Mouse (Mus musculus) stomach, embryonic 16.5 days (tissue): ENCODE measurements around the gene Phactr2. TPM values are rescaled to one million over a fixed set of nuclear protein-coding genes. Genes with fewer than 3 reads are reported as not detected.
"Not testable (repeated sequence)": the region's sequence is repeated elsewhere in the genome, so short reads cannot be mapped to it uniquely, and the experiment has no call there.

Experiments used
- ATAC-seq: fragments of 200-750 bp; cut with Nextera tagmentation; 2 replicates; pipeline ENCODE4 v1.8.0; 2017; ENCODE audit warnings: moderate number of reproducible peaks, moderate TSS enrichment; ENCODE audit not compliant: insufficient read depth, low FRiP score
- H3K27ac ChIP-seq: fragments of 300-500 bp; sonication (generic); 2 replicates; pipeline ENCODE4 v1.5.1; 2014; ENCODE audit warnings: low read length
- H3K27me3 ChIP-seq: fragments of 300-500 bp; sonication (generic); 2 replicates; pipeline ENCODE4 v1.6.1; 2014; ENCODE audit warnings: low read length, control low read depth, mixed read lengths; ENCODE audit not compliant: control insufficient read depth, insufficient read depth
- H3K36me3 ChIP-seq: fragments of 300-500 bp; sonication (generic); 2 replicates; pipeline ENCODE4 v1.6.1; 2014; ENCODE audit warnings: low read length; ENCODE audit not compliant: control insufficient read depth, insufficient read depth
- H3K4me1 ChIP-seq: fragments of 300-500 bp; sonication (generic); 2 replicates; pipeline ENCODE4 v1.6.1; 2014; ENCODE audit warnings: low read length, control low read depth, mixed read lengths; ENCODE audit not compliant: control insufficient read depth, insufficient read depth
- H3K4me2 ChIP-seq: fragments of 300-500 bp; sonication (generic); 2 replicates; pipeline ENCODE4 v1.6.1; 2014; ENCODE audit warnings: low read depth, low read length, mixed read lengths
- H3K4me3 ChIP-seq: fragments of 300-500 bp; sonication (generic); replicated peaks from 2 replicates; pipeline ENCODE4 v1.5.1; 2014; ENCODE audit warnings: mild to moderate bottlenecking, low read length
- H3K9ac ChIP-seq: fragments of 300-500 bp; sonication (generic); 2 replicates; pipeline ENCODE4 v1.6.1; 2014; ENCODE audit warnings: low read length
- H3K9me3 ChIP-seq: fragments of 300-500 bp; sonication (generic); replicated peaks from 2 replicates; pipeline ENCODE4 v1.6.1; 2016; ENCODE audit warnings: low read length, control low read depth; ENCODE audit not compliant: control insufficient read depth
- WGBS: fragments of 180-500 bp; shearing (Covaris S2); extraction: QIAGEN DNeasy Blood & Tissue Kit; methylation state at CpG from one replicate; pipeline ENCODE4 v1.1.7; 2014; 5-methylcytosine and 5-hydroxymethylcytosine counted together
- polyA plus RNA-seq: library from polyadenylated mRNA; unstranded; fragments of >200 nt; fragmentation: Nextera tagmentation; extraction: Ambion mirVana; gene quantifications from 2 replicates; pipeline ENCODE4 v1.2.1, GENCODE M21; 2015

Phactr2 gene
- polyA plus RNA-seq, 1 experiment from 2014 or later, result 26.4 TPM

DNA sequence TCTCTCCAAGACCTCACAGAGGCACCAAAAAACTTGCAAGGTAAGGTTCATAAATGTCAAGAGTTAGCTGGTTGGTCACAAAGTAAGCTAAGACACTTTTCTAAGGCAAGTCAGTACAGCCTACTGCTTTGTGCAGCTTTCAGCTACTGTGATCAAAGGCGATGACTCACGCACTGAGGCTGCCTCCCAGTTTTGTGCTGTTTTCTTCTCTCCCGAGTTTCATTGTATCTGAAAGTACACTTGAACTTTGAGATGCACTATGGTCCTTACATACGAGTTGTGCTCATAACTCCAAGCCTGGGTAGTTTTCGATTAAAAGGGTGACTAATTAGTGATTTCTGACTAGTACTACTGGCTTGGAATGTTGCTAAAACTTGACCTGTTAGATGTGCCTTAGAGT lies 7.3 kb downstream of the Phactr2 start:
- Histone ChIP-seq H3K27me3 (no peaks in the 10 kb centered on the region), H3K4me3 (no peak overlapping the region), H3K27ac (peak overlapping the region; percentile 75), H3K9ac (no peak overlapping the region), H3K4me2 (no peak overlapping the region), H3K36me3 (no peaks in the 10 kb centered on the region), H3K4me1 (0 out of 2 replicates have a peak, but pooled peaks cover 3% of the 10 kb centered on the region), H3K9me3 (no peaks in the 10 kb centered on the region)
- peak; percentile 69 for ATAC-seq
- 54% methylated on average over 5 of the region's 5 CpGs for WGBS

DNA sequence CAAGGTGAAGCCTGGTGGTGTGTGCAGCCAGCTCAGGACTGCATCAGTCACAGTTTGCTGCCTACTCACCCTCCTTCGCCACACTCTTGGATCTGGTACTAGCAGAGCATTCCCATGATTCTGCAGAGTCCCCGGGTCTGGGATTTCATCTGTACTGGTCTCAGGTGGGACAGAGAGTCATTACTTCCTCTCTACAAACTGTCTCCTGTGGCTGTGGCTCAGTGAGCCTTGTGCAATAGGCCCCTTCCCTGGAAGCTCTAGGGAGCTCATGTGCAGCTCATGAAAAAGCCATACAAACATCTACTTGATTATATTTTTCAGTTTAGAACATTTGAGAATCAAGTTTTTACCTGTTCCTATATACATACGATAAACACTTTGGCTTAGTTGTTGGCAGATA lies 9.9 kb downstream of the Phactr2 start:
- H3K4me2 ChIP-seq, result not testable (repeated sequence)

DNA sequence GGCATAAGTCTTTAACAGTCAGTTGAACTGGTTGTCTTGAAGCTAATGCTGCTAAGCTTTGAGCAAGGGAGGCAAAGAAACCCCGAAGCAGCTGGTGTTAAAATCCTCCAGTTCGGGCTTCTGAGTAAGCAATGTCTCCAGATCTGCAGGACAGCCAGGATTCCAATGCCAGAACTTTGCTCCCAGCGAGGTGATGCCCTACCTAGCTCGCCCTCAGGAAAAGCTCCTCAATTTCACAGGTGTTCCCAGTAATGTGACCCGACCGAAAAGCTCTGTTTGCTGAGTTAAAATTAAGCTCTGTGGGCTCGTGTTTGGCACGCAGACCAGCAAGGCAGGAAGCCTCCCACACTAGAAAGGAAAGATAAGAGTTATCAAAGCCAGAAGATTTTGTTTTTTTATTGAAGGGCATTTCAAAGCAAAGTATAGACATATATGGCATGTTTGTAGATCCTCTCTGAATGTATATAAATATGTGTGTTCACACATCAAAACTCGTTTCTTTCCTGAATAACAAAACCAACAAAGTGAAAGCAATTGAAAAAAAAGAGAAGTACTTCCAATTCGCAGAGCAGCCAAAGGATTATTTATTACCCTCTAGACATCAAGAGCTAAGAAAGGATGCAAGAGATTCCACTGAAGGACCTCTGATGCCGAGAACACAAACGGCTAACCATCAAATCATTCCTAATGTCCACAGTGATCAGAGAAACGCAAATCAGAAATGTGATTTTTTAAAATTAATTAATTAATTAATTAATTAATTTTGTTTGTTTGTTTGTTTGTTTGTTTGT lies 20.8 kb downstream of the Phactr2 start:
- 55% methylated on average over 13 of the region's 13 CpGs for WGBS
- Histone ChIP-seq H3K27me3 (no peaks in the 10 kb centered on the region), H3K9me3 (no peaks in the 10 kb centered on the region), H3K4me2 (no peak overlapping the region), H3K4me3 (no peak overlapping the region), H3K27ac (no peak overlapping the region), H3K36me3 (no peaks in the 10 kb centered on the region), H3K9ac (no peak overlapping the region), H3K4me1 (no peaks in the 10 kb centered on the region)
- ATAC-seq, result no peak

More for the DNA sequence above, 9.9 kb downstream of the Phactr2 start:
- not testable (repeated sequence) for H3K27ac ChIP-seq, H3K27me3 ChIP-seq, H3K4me1 ChIP-seq, H3K4me3 ChIP-seq, H3K9me3 ChIP-seq, ATAC-seq, H3K36me3 ChIP-seq, H3K9ac ChIP-seq
- 82% methylated on average over 3 of the region's 3 CpGs for WGBS

DNA sequence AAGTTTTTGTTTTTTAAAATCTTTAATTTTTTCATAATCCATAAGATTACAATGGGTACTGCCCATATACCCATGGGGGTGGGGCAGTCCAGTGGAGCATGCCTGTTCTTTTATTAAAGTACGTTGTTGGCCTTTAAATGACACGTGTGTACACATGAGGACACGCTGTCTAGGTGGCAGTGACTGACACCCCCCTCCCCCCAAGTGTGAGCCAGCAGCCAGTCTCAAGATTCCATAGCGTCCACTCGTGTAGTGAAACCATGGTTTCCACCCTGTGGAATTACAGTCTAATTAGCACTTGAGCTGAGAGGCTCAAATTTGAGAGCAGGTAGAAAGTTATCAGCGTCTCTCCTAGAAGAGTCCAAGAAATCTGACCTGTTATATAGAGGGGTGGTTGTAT lies 22.6 kb downstream of the Phactr2 start:
- WGBS, result 68% methylated on average over 6 of the region's 6 CpGs
- Histone ChIP-seq H3K9me3 (no peaks in the 10 kb centered on the region), H3K36me3 (no peaks in the 10 kb centered on the region), H3K4me1 (peaks cover 11% of the 10 kb centered on the region), H3K4me3 (no peak overlapping the region), H3K4me2 (no peak overlapping the region), H3K27ac (no peak overlapping the region), H3K27me3 (no peaks in the 10 kb centered on the region), H3K9ac (no peak overlapping the region)
- ATAC-seq, result no peak

DNA sequence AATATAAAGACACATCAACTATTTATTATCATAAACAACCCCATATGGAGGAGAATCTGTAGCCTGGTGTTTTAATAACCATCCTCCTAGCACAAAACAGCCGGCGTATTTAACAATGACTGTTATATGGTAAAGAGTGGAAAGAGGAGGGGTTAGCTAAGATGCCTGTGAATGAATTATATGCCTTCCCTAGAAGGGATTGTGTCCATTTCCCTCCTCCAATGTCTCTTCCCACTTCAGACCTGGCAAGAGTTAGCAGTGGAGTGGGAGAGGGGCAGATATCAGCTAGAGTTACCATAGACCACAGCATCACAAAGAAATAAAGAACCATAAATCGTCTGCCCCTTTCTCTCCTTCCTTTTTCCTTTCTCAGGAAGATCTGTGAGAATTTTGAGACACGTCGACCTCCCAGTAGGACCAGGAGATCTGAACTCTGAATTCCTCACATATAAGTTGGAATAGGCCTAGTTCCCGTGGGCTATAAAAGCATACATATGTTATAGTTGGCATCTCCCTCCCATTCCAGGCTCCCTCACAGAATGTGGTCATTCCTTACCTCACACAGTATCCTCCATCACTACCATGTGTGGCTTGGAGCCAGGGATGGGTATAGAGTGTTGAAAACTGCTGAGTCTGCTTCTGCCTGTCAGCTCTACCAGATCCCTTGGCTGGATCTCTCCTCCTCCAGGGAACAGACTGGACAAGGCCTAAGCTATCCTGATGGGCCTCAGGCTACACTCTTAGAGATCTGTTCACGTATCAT lies 25.7 kb downstream of the Phactr2 start:
- WGBS, result 61% methylated on average over 7 of the region's 7 CpGs
- no peaks in the 10 kb centered on the region for H3K36me3 ChIP-seq

DNA sequence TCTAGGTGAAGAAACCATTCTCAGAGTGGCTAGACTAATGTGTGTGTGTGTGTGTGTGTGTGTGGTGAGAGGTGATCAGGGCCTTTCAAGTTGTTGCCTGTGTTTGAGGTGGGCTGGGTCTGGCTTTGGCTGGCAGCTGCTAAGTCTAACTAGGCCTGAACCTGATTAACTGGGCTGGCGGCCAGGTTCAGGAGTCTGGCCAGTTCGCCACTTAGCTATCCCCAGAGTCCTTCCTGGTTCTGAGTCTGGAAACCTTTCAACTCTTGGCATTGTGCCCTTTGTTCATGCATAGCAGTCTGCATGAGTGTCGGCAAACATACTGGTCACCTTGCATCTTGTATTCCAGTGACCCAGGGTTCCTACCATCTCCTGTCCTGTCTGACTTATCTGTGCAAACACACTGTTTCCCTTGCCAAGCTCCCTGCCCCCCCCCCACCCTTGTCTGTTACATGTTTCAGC lies 27.4 kb downstream of the Phactr2 start:
- Histone ChIP-seq H3K27ac (peak overlapping the region; percentile 31; the same call in 1 of the 2 replicates), H3K4me1 (peaks cover 14% of the 10 kb centered on the region), H3K4me3 (no peak overlapping the region), H3K36me3 (no peaks in the 10 kb centered on the region), H3K9ac (0 out of 2 replicates have a peak overlapping the region, but pooled peaks have one; percentile 31), H3K27me3 (no peaks in the 10 kb centered on the region), H3K9me3 (no peaks in the 10 kb centered on the region), H3K4me2 (no peak overlapping the region)
- 26% methylated on average over 3 of the region's 3 CpGs for WGBS
- peak; percentile 82 for ATAC-seq

More for the DNA sequence above, 25.7 kb downstream of the Phactr2 start:
- H3K27ac ChIP-seq, result no peak overlapping the region
- no peaks in the 10 kb centered on the region for H3K9me3 ChIP-seq
- H3K4me2 ChIP-seq, result no peak overlapping the region
- no peak overlapping the region for H3K9ac ChIP-seq
- H3K27me3 ChIP-seq, result no peaks in the 10 kb centered on the region
- H3K4me1 ChIP-seq, result peaks cover 14% of the 10 kb centered on the region
- 0 out of 2 replicates have a peak, but pooled peaks have one; percentile 22 for ATAC-seq
- no peak overlapping the region for H3K4me3 ChIP-seq

DNA sequence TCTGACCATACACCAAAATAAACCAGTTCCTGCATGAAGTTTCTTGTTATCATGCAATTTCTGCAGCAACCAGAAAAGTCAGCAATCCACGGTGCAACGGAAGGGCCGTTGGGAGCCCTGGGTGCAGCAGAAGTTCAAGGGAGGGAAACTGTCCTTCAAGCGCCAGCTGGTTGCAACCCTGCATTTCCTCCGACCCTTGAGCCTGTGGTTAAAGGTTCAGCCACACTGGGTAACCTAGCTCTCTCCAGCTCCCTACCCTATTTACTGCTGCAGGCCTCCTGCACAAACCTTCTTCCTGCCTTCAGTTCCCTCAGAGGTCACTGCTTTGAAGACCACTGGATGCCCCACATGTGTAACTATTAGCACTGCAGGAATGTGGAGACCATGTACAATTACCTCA lies 30.0 kb downstream of the Phactr2 start:
- H3K9ac ChIP-seq, result no peak overlapping the region
- peaks cover 14% of the 10 kb centered on the region for H3K4me1 ChIP-seq
- H3K4me3 ChIP-seq, result no peak overlapping the region
- H3K27me3 ChIP-seq, result no peaks in the 10 kb centered on the region
- no peaks in the 10 kb centered on the region for H3K9me3 ChIP-seq
- WGBS, result 83% methylated on average over 5 of the region's 5 CpGs
- no peak overlapping the region for H3K4me2 ChIP-seq
- H3K27ac ChIP-seq, result no peak overlapping the region
- no peak for ATAC-seq
- H3K36me3 ChIP-seq, result no peaks in the 10 kb centered on the region

DNA sequence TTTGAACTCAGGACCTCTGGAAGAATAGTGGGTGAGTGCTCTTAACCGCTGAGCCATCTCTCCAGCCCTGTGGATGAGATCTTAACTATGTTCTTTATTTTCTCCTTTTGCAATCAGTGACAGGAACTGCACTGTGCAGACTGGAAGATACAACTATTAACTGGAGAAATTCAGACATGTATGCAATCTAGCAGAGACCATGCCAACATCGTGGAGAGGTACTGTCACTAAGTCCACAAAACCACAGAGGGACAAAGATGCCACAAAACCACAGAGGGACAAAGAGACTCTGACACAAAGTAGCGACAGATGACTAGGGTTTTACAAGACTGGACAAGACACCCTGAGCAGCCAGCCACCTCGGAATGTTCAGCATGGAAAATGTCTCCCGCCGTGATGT lies 30.6 kb downstream of the Phactr2 start:
- no peak for ATAC-seq
- no peaks in the 10 kb centered on the region for H3K9me3 ChIP-seq
- no peaks in the 10 kb centered on the region for H3K36me3 ChIP-seq
- no peak overlapping the region for H3K27ac ChIP-seq
- WGBS, result 77% methylated on average over 6 of the region's 6 CpGs
- no peak overlapping the region for H3K4me3 ChIP-seq
- H3K9ac ChIP-seq, result no peak overlapping the region
- H3K4me2 ChIP-seq, result no peak overlapping the region
- no peaks in the 10 kb centered on the region for H3K27me3 ChIP-seq
- peaks cover 14% of the 10 kb centered on the region for H3K4me1 ChIP-seq

DNA sequence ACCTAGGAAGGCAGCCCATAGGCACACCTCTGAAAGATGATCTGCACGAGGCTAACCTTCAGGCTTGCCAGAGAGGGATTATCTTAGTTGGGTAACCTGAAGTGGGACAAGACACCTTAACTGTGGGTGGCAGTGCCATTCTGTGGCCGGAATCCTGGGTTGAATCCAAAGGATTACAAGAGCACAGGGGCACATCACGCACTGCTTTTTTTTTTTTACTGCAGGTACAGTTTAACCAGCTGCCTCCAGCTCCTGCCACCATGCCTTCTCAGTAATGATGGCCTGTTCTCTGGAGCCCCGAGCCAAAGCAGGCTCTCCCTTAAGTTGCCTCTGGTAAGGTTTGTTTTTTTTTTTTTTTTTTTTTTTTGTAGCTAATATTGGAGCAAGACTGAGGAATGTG lies 33.9 kb downstream of the Phactr2 start:
- no peak for ATAC-seq
- no peak overlapping the region for H3K4me3 ChIP-seq
- H3K9me3 ChIP-seq, result no peaks in the 10 kb centered on the region
- no peak overlapping the region for H3K4me2 ChIP-seq
- no peaks in the 10 kb centered on the region for H3K4me1 ChIP-seq
- no peak overlapping the region for H3K9ac ChIP-seq
- no peaks in the 10 kb centered on the region for H3K27me3 ChIP-seq
- no peaks in the 10 kb centered on the region for H3K36me3 ChIP-seq
- 82% methylated on average over 4 of the region's 4 CpGs for WGBS
- no peak overlapping the region for H3K27ac ChIP-seq
